Mouse (Mus musculus): ENCODE measurements around the gene Neurog1.

GRCm38 (mm10) chr13:56260344-56260780 is 8.4 kb upstream of the Neurog1 start:
- TF ChIP-seq RCOR1 (IDR thresholded peaks at IDR 0.05; ENCODE audit: low read depth, low read length) (no peak), POLR2A (IDR thresholded peaks at IDR 0.05; ENCODE audit: control insufficient read depth in 1 of 2, insufficient read depth in 1 of 2, low read depth in 1 of 2, low read length in 2 of 2, poor library complexity in 1 of 2) (no peak), CTCF (IDR thresholded peaks at IDR 0.05 in 2 of 3, conservative IDR thresholded peaks at IDR 0.05 in 1 of 3; ENCODE audit: control insufficient read depth in 1 of 3, insufficient read depth in 1 of 3, low read depth in 2 of 3, low read length in 3 of 3, poor library complexity in 1 of 3, severe bottlenecking in 1 of 3) (no peak), MYC (IDR thresholded peaks at IDR 0.05; ENCODE audit: low read depth, low read length) (no peak), MAFK (IDR thresholded peaks at IDR 0.05; ENCODE audit: borderline replicate concordance, low read depth, low read length) (no peak), ZMIZ1 (IDR thresholded peaks at IDR 0.05; ENCODE audit: low read depth, low read length) (no peak), ZC3H11A (IDR thresholded peaks at IDR 0.05; ENCODE audit: low read depth, low read length) (no peak), POLR2AphosphoS2 (IDR thresholded peaks at IDR 0.05; ENCODE audit: low read length) (no peak), MAX (IDR thresholded peaks at IDR 0.05; ENCODE audit: low read length) (no peak), NRF1 (IDR thresholded peaks at IDR 0.05; ENCODE audit: insufficient read depth, low read depth, low read length, poor library complexity, severe bottlenecking) (no peak), EP300 (IDR thresholded peaks at IDR 0.05; ENCODE audit: low read depth in 1 of 2, low read length in 2 of 2) (no peak)
